Mouse (Mus musculus) CH12.LX (cell line): ENCODE data around the gene Arhgef18. TPM values are rescaled to one million over a fixed set of nuclear protein-coding genes. Genes with fewer than 3 reads are reported as not detected.

Source experiments
- DNase-seq: peaks from one replicate; pipeline ENCODE4 v3.0.0-alpha.2; 2013; ENCODE audit errors: extremely low read depth
- H3K27ac ChIP-seq: 2 replicates; pipeline ENCODE4 v1.5.1; 2012; ENCODE audit warnings: low read depth, mild to moderate bottlenecking, control low read depth, moderate library complexity; ENCODE audit not compliant: insufficient read depth
- H3K27me3 ChIP-seq: replicated peaks from 2 replicates; pipeline ENCODE3; 2012; ENCODE audit warnings: inconsistent platforms
- H3K36me3 ChIP-seq, 2 experiments: replicated peaks in 1 of 2; 2 replicates each; pipeline versions ENCODE3 to v1.6.1; 2012; ENCODE audit warnings: inconsistent platforms in 1 of 2, low read length in 1 of 2, mild to moderate bottlenecking in 1 of 2, mixed read lengths in 1 of 2, moderate library complexity in 1 of 2; ENCODE audit not compliant: control insufficient read depth in 1 of 2, insufficient read depth in 1 of 2
- H3K4me1 ChIP-seq, 2 experiments: 2 replicates each; pipeline ENCODE4 v1.6.1; 2012; ENCODE audit warnings: inconsistent platforms in 1 of 2, moderate library complexity in 1 of 2; ENCODE audit not compliant: insufficient read depth in 2 of 2, control insufficient read depth in 1 of 2
- H3K4me2 ChIP-seq: 2 replicates; pipeline ENCODE4 v1.6.1; 2012; ENCODE audit warnings: low read depth, mild to moderate bottlenecking, control low read depth; ENCODE audit not compliant: poor library complexity, insufficient read depth, severe bottlenecking
- H3K4me3 ChIP-seq, 3 experiments: fragments of 150-350 bp in 1 of 3; sonication (generic) in 1 of 3; replicated peaks in 1 of 3; 2 replicates each; pipeline versions ENCODE3 to v1.5.1; 2011 to 2012; ENCODE audit warnings: low read depth in 2 of 3, low read length in 2 of 3, mild to moderate bottlenecking in 2 of 3, moderate library complexity in 2 of 3, control low read depth in 1 of 3, improper control_type of control experiment in 1 of 3, inconsistent platforms in 1 of 3, mixed read lengths in 1 of 3; ENCODE audit not compliant: poor library complexity in 1 of 3
- H3K79me2 ChIP-seq: replicated peaks from 2 replicates; pipeline ENCODE4 v1.6.1; 2012; ENCODE audit warnings: mild to moderate bottlenecking, moderate library complexity; ENCODE audit not compliant: control insufficient read depth, poor library complexity, insufficient read depth, severe bottlenecking; ENCODE audit errors: extremely low read depth
- H3K9ac ChIP-seq: 2 replicates; pipeline ENCODE4 v1.6.1; 2012; ENCODE audit warnings: low read depth, mild to moderate bottlenecking, control low read depth, moderate library complexity; ENCODE audit not compliant: insufficient read depth
- H3K9me3 ChIP-seq: replicated peaks from 2 replicates; pipeline ENCODE3; 2012; ENCODE audit warnings: low read length, inconsistent platforms, mixed read lengths
- CTCF ChIP-seq, 2 experiments: IDR thresholded peaks in 1 of 2; conservative IDR thresholded peaks in 1 of 2; 2 replicates each; pipeline ENCODE4 v1.5.1; 2011 to 2012; ENCODE audit warnings: low read depth in 2 of 2, low read length in 2 of 2, improper control_type of control experiment in 1 of 2, inconsistent platforms in 1 of 2, mild to moderate bottlenecking in 1 of 2, moderate library complexity in 1 of 2
- E2F4 ChIP-seq: IDR thresholded peaks from 2 replicates; pipeline ENCODE4 v1.6.1; 2011; ENCODE audit warnings: low read depth, low read length, improper control_type of control experiment; ENCODE audit not compliant: insufficient replicate concordance
- ELF1 ChIP-seq: IDR thresholded peaks from 2 replicates; pipeline ENCODE4 v1.6.1; 2014; ENCODE audit warnings: low read depth, mild to moderate bottlenecking, inconsistent platforms, low read length, improper control_type of control experiment
- GABPA ChIP-seq: IDR thresholded peaks from 2 replicates; pipeline ENCODE4 v1.6.1; 2012; ENCODE audit warnings: low read depth, low read length, improper control_type of control experiment, inconsistent platforms; ENCODE audit not compliant: insufficient replicate concordance
- HCFC1 ChIP-seq: IDR thresholded peaks from 2 replicates; pipeline ENCODE4 v1.6.1; 2012; ENCODE audit warnings: low read depth, mild to moderate bottlenecking, inconsistent platforms, low read length, improper control_type of control experiment
- NRF1 ChIP-seq: IDR thresholded peaks from 2 replicates; pipeline ENCODE4 v1.6.1; 2014; ENCODE audit warnings: low read depth, mild to moderate bottlenecking, inconsistent platforms, low read length, improper control_type of control experiment, moderate library complexity
- POLR2A ChIP-seq: IDR thresholded peaks from 2 replicates; pipeline ENCODE4 v1.6.1; 2011; ENCODE audit warnings: low read depth, mild to moderate bottlenecking, improper control_type of control experiment, low read length
- POLR2AphosphoS2 ChIP-seq: IDR thresholded peaks from 2 replicates; pipeline ENCODE4 v1.6.1; 2011; ENCODE audit warnings: low read depth, low read length, improper control_type of control experiment
- RAD21 ChIP-seq: IDR thresholded peaks from 2 replicates; pipeline ENCODE4 v1.6.1; 2011; ENCODE audit warnings: low read depth, mild to moderate bottlenecking, low read length, improper control_type of control experiment, moderate library complexity
- SIN3A ChIP-seq: IDR thresholded peaks from 2 replicates; pipeline ENCODE4 v1.6.1; 2012; ENCODE audit warnings: low read length, improper control_type of control experiment, inconsistent platforms
- SMC3 ChIP-seq: IDR thresholded peaks from 2 replicates; pipeline ENCODE4 v1.6.1; 2011; ENCODE audit warnings: low read depth, low read length, improper control_type of control experiment
- TBP ChIP-seq: conservative IDR thresholded peaks from 2 replicates; pipeline ENCODE4 v1.6.1; 2011; ENCODE audit warnings: low read depth, low read length, improper control_type of control experiment
- dilution Hi-C: fragments of 300-500 bp; cut with MboI; formaldehyde crosslinking; loops from 2 replicates; pipeline ENCODE4 v1.14.3; 2020; ENCODE audit warnings: low sequenced_read_pairs; ENCODE audit not compliant: extremely low pct_unique_long_range_greater_than_20kb, extremely low pct_ligation_motif_present
- in situ Hi-C: fragments of 300-500 bp; cut with MboI; formaldehyde crosslinking; loops from 3 replicates; pipeline ENCODE4 v1.14.3; 2019; ENCODE audit warnings: low sequenced_read_pairs, low pct_ligation_motif_present, low pct_unique_long_range_greater_than_20kb, mixed read lengths
- polyA plus RNA-seq: library from polyadenylated mRNA; unstranded; fragments of >175 nt; gene quantifications from 2 replicates; pipeline ENCODE4 v1.2.1, GENCODE M21; 2012; ENCODE audit warnings: low read depth; ENCODE audit not compliant: insufficient read length
- total RNA-seq, 2 experiments: library from RNA; depleted of rRNA; stranded (reverse); fragments of 300-350 nt in 1 of 2; fragments of >200 nt in 1 of 2; gene quantifications; 2 replicates each; pipeline ENCODE4 v1.2.3; 2012 to 2014

Gene Arhgef18
- total and polyA plus RNA-seq, 3 experiments = 0.21 to 0.26 TPM; not detected in 1

GRCm38 (mm10) chr8:3464309-3464708, 71.5 kb downstream of the Arhgef18 start:
- no peak overlapping the region for H3K4me2 ChIP-seq
- in situ Hi-C loops (loop anchor here (10.0 kb wide), 1 partner anchor 210 kb away; the partner anchor contains the start of genes Fcor and Trappc5), dilution Hi-C loops (no loop called here)
- no peak overlapping the region for H3K4me3 ChIP-seq
- DNase-seq = peak; percentile 57
- no peaks in the 10 kb centered on the region for H3K27me3 ChIP-seq
- H3K27ac ChIP-seq = no peak overlapping the region
- peaks cover 0 to 31% of the 10 kb centered on the region in 2 experiments for H3K36me3 ChIP-seq
- peak; percentile 66 for TF ChIP-seq RAD21
- TF ChIP-seq GABPA = no peak
- peak in 1 of 2 experiments; percentile 66; a peak in 2 of 4 replicates for TF ChIP-seq CTCF (conservative IDR thresholded peaks at IDR 0.05 in 1 of 2, IDR thresholded peaks at IDR 0.05 in 1 of 2; ENCODE audit: low read depth in 2 of 2, low read length in 2 of 2)
- TF ChIP-seq SMC3 = peak; percentile 39; the same call in 1 of the 2 replicates
- H3K79me2 ChIP-seq = no peaks in the 10 kb centered on the region
- H3K4me1 ChIP-seq = peaks cover 3 to 12% of the 10 kb centered on the region in 2 experiments; a peak in 2 of 4 replicates
- no peaks in the 10 kb centered on the region for H3K9me3 ChIP-seq
- no peak overlapping the region for H3K9ac ChIP-seq

GRCm38 (mm10) chr8:3467006-3467885, 74.4 kb downstream of the Arhgef18 start, which contains the start of gene Pex11g:
TSS of gene Pex11g (minus strand) at chr8:3467680.
- no peak within 1 kb of the TSS for H3K27ac ChIP-seq
- peak; percentile 95 for DNase-seq
- peaks cover 0 to 15% of the 10 kb centered on the region in 2 experiments for H3K36me3 ChIP-seq
- peak within 1 kb of the TSS; percentile 46; the same call in 1 of the 2 replicates for H3K9ac ChIP-seq
- H3K9me3 ChIP-seq = no peaks in the 10 kb centered on the region
- peak within 1 kb of the TSS; percentile 52 for H3K4me2 ChIP-seq
- no peaks in the 10 kb centered on the region for H3K79me2 ChIP-seq
- TF ChIP-seq POLR2AphosphoS2 = 0 out of 2 replicates have a peak, but pooled peaks have one; percentile 47
- peak; percentile 70 for TF ChIP-seq ELF1
- peak; percentile 91 for TF ChIP-seq NRF1
- TF ChIP-seq HCFC1 = peak; percentile 26
- peak; percentile 87 for TF ChIP-seq POLR2A
- no peak for TF ChIP-seq SIN3A
- TF ChIP-seq TBP = peak; percentile 67; the same call in 1 of the 2 replicates
- no peak for TF ChIP-seq E2F4
- TF ChIP-seq, all 38 proteins: peak for 6
- dilution Hi-C loops = no loop called here
- Histone ChIP-seq H3K27me3 (no peaks in the 10 kb centered on the region), H3K4me1 (peaks cover 3 to 12% of the 10 kb centered on the region in 2 experiments; a peak in 2 of 4 replicates), H3K4me3 (peak within 1 kb of the TSS; percentile 47 to 70 (median 63))
- in situ Hi-C loops = loop anchor here (10.0 kb wide), 1 partner anchor 208 kb away; the partner anchor contains the start of genes Fcor and Trappc5
